Mouse (Mus musculus) WW6 (cell line): ENCODE measurements around the gene Pex11g.

ENCODE experiments used
- DNase-seq: peaks from one replicate; pipeline ENCODE4 v3.0.0-alpha.2; 2013; ENCODE audit warnings: low read depth, low spot score

Gene Pex11g

GRCm38 (mm10) chr8:3415661-3416060 lies 51.8 kb downstream of the Pex11g start:
- no peak for DNase-seq

DNA sequence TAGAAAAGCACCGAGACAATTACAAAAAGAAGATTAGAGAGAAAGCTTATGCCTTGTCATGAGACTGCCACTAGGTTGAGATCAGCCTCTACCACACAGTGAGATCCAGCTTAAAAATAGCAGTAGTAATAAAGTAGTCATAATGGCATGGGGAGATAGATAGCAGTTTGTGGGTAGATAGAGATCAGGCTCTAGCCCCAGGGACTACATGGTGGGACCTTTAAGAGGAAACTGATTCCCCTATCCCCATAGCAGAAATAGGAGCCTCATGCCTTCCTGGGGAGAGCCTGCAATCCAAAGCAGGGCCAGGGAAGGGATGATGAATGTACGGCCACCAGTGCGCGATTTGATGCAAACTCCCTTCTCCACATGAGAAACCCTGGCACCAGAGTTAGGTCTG lies 52.2 kb downstream of the Pex11g start:
- DNase-seq = no peak

- no peak for DNase-seq
Measured at GRCm38 (mm10) chr8:3414639-3415190, 52.8 kb downstream of the Pex11g start.

DNA sequence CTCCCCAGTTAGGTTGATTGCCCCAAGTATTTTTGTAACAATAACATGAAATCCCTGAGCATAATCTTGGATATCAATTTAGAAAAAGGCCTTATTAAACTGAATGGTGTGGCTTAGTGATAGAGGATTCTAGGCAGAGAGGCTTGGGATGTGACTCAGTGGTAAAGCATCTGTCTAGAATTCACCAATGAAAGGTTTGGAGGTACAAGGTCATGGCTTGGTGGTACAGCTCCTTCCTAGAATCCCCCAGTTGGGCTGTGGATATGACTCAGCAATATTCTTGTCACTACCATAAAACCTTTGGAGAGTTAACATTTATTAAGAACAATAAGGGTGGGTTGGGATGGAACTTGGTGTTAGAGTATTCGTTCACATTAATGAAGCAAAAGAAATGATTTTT lies 54.7 kb downstream of the Pex11g start:
- no peak for DNase-seq

DNA sequence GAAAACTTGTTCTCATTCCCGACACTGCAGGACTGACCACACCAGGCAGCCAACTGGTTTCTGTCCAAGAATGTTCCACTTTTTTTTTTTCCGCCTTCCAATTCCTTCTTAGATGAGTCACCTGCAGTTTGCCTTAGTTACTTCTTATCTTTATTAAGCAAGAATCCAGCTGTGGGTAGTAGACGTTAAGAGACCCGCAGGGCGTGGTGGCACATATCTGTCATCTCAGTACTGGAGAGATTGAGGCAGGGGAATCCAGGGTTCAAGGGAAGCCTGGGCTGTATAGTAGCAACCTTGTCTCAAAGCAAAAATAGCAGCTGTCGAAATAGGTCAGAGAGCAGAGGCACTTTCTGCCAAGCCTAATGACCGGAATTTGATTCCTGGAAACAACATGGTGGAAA lies 55.6 kb downstream of the Pex11g start:
- no peak for DNase-seq

GRCm38 (mm10) chr8:3411085-3411484 lies 56.4 kb downstream of the Pex11g start:
- no peak for DNase-seq

- DNase-seq = no peak
Measured at GRCm38 (mm10) chr8:3407417-3407816, 60.1 kb downstream of the Pex11g start.
